Mouse (Mus musculus) brain, adult 2 months (tissue): ENCODE data around the gene Rwdd2b.

Experiments
- DNase-seq: peaks from one replicate; pipeline ENCODE4 v3.0.0; 2011; ENCODE audit warnings: low read depth, low spot score

Rwdd2b gene

GRCm38 (mm10) chr16:87420662-87421061 lies 19.7 kb downstream of the Rwdd2b start:
- peak; percentile 10 for DNase-seq

- DNase-seq: peak; percentile 12
These were observed 35.4 kb downstream of the Rwdd2b start for GRCm38 (mm10) chr16:87405001-87405400.

- DNase-seq: peak; percentile 90
These were observed 46.4 kb downstream of the Rwdd2b start for GRCm38 (mm10) chr16:87393813-87394548.

- peak; percentile 63 for DNase-seq
These were observed 52.9 kb downstream of the Rwdd2b start for GRCm38 (mm10) chr16:87387444-87387977.

- no peak for DNase-seq
These were observed 56.0 kb downstream of the Rwdd2b start for GRCm38 (mm10) chr16:87384366-87384765.
